ENCODE assay signal across 20 mouse cellular contexts in the genomic region with DNA sequence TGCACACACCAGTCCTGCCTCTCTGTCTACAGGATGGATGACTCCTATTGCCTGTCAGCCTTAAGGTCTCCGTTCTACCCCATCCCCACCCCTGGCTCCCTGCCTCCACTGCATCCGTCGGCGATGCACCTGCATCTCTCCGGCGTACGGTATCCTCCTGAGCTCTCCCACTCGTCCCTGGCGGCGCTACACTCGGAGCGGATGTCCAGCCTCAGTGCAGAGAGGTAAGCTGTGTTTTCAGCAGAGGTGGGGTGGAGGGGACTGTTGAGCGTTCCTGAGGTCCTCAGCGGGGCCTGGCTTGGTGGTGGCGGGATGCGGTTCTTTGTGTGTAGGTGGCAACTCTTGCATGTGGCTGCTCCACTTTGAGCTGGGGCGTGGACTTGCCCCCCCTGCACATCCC. TPM values are rescaled to one million over a fixed set of nuclear protein-coding genes. Genes with fewer than 3 reads are reported as not detected.
DNase-seq lines count a peak whose midpoint lies in the region; ATAC-seq lines count a peak whose summit lies in the region.
"Had no signal": no experiment of that assay in that cellular context is flagged by ENCODE, and none has a peak within 500 bp of the region (broad histone marks: within the 10 kb centered on the region; RNA-seq: fewer than 3 reads in every experiment).

No protein-coding gene starts in this region.

- no peak overlapping the region for H3K4me2 ChIP-seq in forebrain, embryonic 14.5 days (ENCODE audit: low read length)
- H3K4me2 ChIP-seq in hindbrain, embryonic 13.5 days, result no peak overlapping the region
- no peak overlapping the region for H3K4me2 ChIP-seq in hindbrain, embryonic 16.5 days (ENCODE audit: low read length)
- H3K4me2 ChIP-seq in neural tube, embryonic 13.5 days, result no peak overlapping the region
- H3K4me2 ChIP-seq: embryonic facial prominence, embryonic 15.5 days; heart, embryonic 11.5 days; hindbrain, embryonic 15.5 days; intestine, embryonic 15.5 days had no signal

- H3K27ac ChIP-seq in forebrain, embryonic 10.5 days, result peak overlapping the region; percentile 13; the same call in 1 of the 2 replicates
- H3K27ac ChIP-seq in forebrain, embryonic 14.5 days (ENCODE audit: low read depth, low read length), result no peak overlapping the region
- H3K27ac ChIP-seq in hindbrain, embryonic 13.5 days, result peak overlapping the region; percentile 90; the same call in 1 of the 2 replicates
- H3K27ac ChIP-seq in hindbrain, embryonic 16.5 days (ENCODE audit: low read depth, low read length), result no peak overlapping the region
- H3K27ac ChIP-seq in neural tube, embryonic 13.5 days (replicated peaks), result 0 out of 2 replicates have a peak overlapping the region, but pooled peaks have one; percentile 38
- H3K27ac ChIP-seq in embryonic facial prominence, embryonic 10.5 days (replicated peaks), result 0 out of 2 replicates have a peak overlapping the region, but pooled peaks have one; percentile 7
- H3K27ac ChIP-seq: embryonic facial prominence, embryonic 15.5 days; hindbrain, embryonic 15.5 days; intestine, embryonic 15.5 days had no signal

- ATAC-seq in forebrain, embryonic 14.5 days, result no peak
- no peak for ATAC-seq in hindbrain, embryonic 13.5 days (ENCODE audit: low FRiP score)
- ATAC-seq in hindbrain, embryonic 16.5 days, result no peak
- ATAC-seq in neural tube, embryonic 13.5 days (ENCODE audit: low read depth), result no peak
- ATAC-seq: activated CD4-positive, CD25-positive, alpha-beta regulatory T cell, adult 4 months; CD4-positive, CD25-positive, alpha-beta regulatory T cell, adult 4 months; intestine, embryonic 15.5 days had no signal

- 97% methylated on average over 17 of the region's 17 CpGs for WGBS in forebrain, embryonic 10.5 days
- 96% methylated on average over 17 of the region's 17 CpGs for WGBS in forebrain, embryonic 14.5 days
- 95% methylated on average over 17 of the region's 17 CpGs for WGBS in hindbrain, embryonic 13.5 days
- 94% methylated on average over 17 of the region's 17 CpGs for WGBS in hindbrain, embryonic 16.5 days
- 97% methylated on average over 17 of the region's 17 CpGs for WGBS in neural tube, embryonic 13.5 days
- WGBS in embryonic facial prominence, embryonic 10.5 days, result 97% methylated on average over 17 of the region's 17 CpGs

- H3K27me3 ChIP-seq in forebrain, embryonic 10.5 days (ENCODE audit: poor library complexity, severe bottlenecking), result 0 out of 2 replicates have a peak, but pooled peaks cover 4% of the 10 kb centered on the region
- H3K27me3 ChIP-seq in forebrain, embryonic 14.5 days (replicated peaks; ENCODE audit: control insufficient read depth, insufficient read depth, low read length), result no peaks in the 10 kb centered on the region
- no peaks in the 10 kb centered on the region for H3K27me3 ChIP-seq in hindbrain, embryonic 13.5 days
- no peaks in the 10 kb centered on the region for H3K27me3 ChIP-seq in hindbrain, embryonic 16.5 days (replicated peaks; ENCODE audit: control insufficient read depth, insufficient read depth, low read length)
- H3K27me3 ChIP-seq in neural tube, embryonic 13.5 days, result no peaks in the 10 kb centered on the region
- H3K27me3 ChIP-seq in embryonic facial prominence, embryonic 10.5 days (replicated peaks; ENCODE audit: low read depth, poor library complexity, severe bottlenecking), result no peaks in the 10 kb centered on the region
- H3K27me3 ChIP-seq: embryonic facial prominence, embryonic 15.5 days; hindbrain, embryonic 15.5 days; intestine, embryonic 15.5 days had no signal

- H3K4me1 ChIP-seq in forebrain, embryonic 10.5 days, result peaks cover 79% of the 10 kb centered on the region
- H3K4me1 ChIP-seq in forebrain, embryonic 14.5 days (ENCODE audit: control insufficient read depth, insufficient read depth, low read length), result peaks cover 41% of the 10 kb centered on the region
- H3K4me1 ChIP-seq in hindbrain, embryonic 13.5 days (replicated peaks), result peaks cover 56% of the 10 kb centered on the region
- peaks cover 31% of the 10 kb centered on the region for H3K4me1 ChIP-seq in hindbrain, embryonic 16.5 days (ENCODE audit: control insufficient read depth, insufficient read depth, low read depth, low read length)
- H3K4me1 ChIP-seq in neural tube, embryonic 13.5 days (replicated peaks), result peaks cover 64% of the 10 kb centered on the region
- H3K4me1 ChIP-seq in embryonic facial prominence, embryonic 10.5 days, result peaks cover 86% of the 10 kb centered on the region

- no peak overlapping the region for H3K9ac ChIP-seq in forebrain, embryonic 14.5 days (ENCODE audit: low read length)
- H3K9ac ChIP-seq in hindbrain, embryonic 13.5 days, result peak overlapping the region; percentile 43; the same call in 1 of the 2 replicates
- H3K9ac ChIP-seq in hindbrain, embryonic 16.5 days (ENCODE audit: low read depth, low read length), result no peak overlapping the region
- no peak overlapping the region for H3K9ac ChIP-seq in neural tube, embryonic 13.5 days
- H3K9ac ChIP-seq: embryonic facial prominence, embryonic 15.5 days; hindbrain, embryonic 15.5 days; intestine, embryonic 15.5 days had no signal

- H3K36me3 ChIP-seq in forebrain, embryonic 10.5 days (replicated peaks), result peaks cover 84% of the 10 kb centered on the region
- peaks cover 77% of the 10 kb centered on the region for H3K36me3 ChIP-seq in forebrain, embryonic 14.5 days (ENCODE audit: control insufficient read depth, insufficient read depth, low read length)
- H3K36me3 ChIP-seq in hindbrain, embryonic 13.5 days, result peaks cover 60% of the 10 kb centered on the region
- peaks cover 31% of the 10 kb centered on the region for H3K36me3 ChIP-seq in hindbrain, embryonic 16.5 days (ENCODE audit: control insufficient read depth, insufficient read depth, low read length)
- peaks cover 63% of the 10 kb centered on the region for H3K36me3 ChIP-seq in neural tube, embryonic 13.5 days
- peaks cover 87% of the 10 kb centered on the region for H3K36me3 ChIP-seq in embryonic facial prominence, embryonic 10.5 days (replicated peaks)

- peaks cover 12% of the 10 kb centered on the region; the same call in 1 of the 2 replicates for H3K9me3 ChIP-seq in forebrain, embryonic 10.5 days
- H3K9me3 ChIP-seq in forebrain, embryonic 14.5 days (replicated peaks; ENCODE audit: control insufficient read depth, low read length), result no peaks in the 10 kb centered on the region
- no peaks in the 10 kb centered on the region for H3K9me3 ChIP-seq in hindbrain, embryonic 13.5 days
- H3K9me3 ChIP-seq in hindbrain, embryonic 16.5 days (ENCODE audit: control insufficient read depth, low read length), result no peaks in the 10 kb centered on the region
- no peaks in the 10 kb centered on the region for H3K9me3 ChIP-seq in neural tube, embryonic 13.5 days
- H3K9me3 ChIP-seq in embryonic facial prominence, embryonic 10.5 days, result peaks cover 11% of the 10 kb centered on the region; the same call in 1 of the 2 replicates
- H3K9me3 ChIP-seq: embryonic facial prominence, embryonic 15.5 days; hindbrain, embryonic 15.5 days; intestine, embryonic 15.5 days had no signal

- no peak overlapping the region for H3K4me3 ChIP-seq in forebrain, embryonic 10.5 days
- no peak overlapping the region for H3K4me3 ChIP-seq in forebrain, embryonic 14.5 days (ENCODE audit: low read depth, low read length)
- no peak overlapping the region for H3K4me3 ChIP-seq in hindbrain, embryonic 13.5 days
- no peak overlapping the region for H3K4me3 ChIP-seq in hindbrain, embryonic 16.5 days (ENCODE audit: low read length)
- no peak overlapping the region for H3K4me3 ChIP-seq in neural tube, embryonic 13.5 days
- no peak overlapping the region for H3K4me3 ChIP-seq in embryonic facial prominence, embryonic 10.5 days
- H3K4me3 ChIP-seq: embryonic facial prominence, embryonic 15.5 days; hindbrain, embryonic 15.5 days; intestine, embryonic 15.5 days had no signal

- no peak for DNase-seq in forebrain, embryonic 10.5 days (ENCODE audit: extremely low spot score, low spot score)
- DNase-seq in forebrain, embryonic 14.5 days (ENCODE audit: low spot score), result no peak
- DNase-seq in neural tube, embryonic 10.5 days (ENCODE audit: extremely low spot score, low spot score), result no peak
- no peak for DNase-seq in embryonic facial prominence, embryonic 10.5 days (ENCODE audit: low spot score)
- DNase-seq: adrenal gland, adult 8-10 months; cerebellum, adult 18-20 months; kidney, adult 8-10 months; kidney, postnatal 10 days; lung, postnatal 4 days; right cerebral cortex, postnatal 14 days; spleen, adult 18-20 months had no signal

RNA-seq across cellular contexts. Expression of a gene that starts 21.4 kb away (rescaled TPM):
- polyA plus RNA-seq in forebrain, embryonic 10.5 days (2016; fragmentation: Nextera tagmentation; extraction: Ambion mirVana), result 154 and 158 TPM in 2 replicates
- polyA plus RNA-seq in forebrain, embryonic 14.5 days (2014; fragmentation: Nextera tagmentation; extraction: Ambion mirVana), result 33.4 and 44.1 TPM in 2 replicates
- polyA plus RNA-seq in hindbrain, embryonic 13.5 days (2015; fragmentation: Nextera tagmentation; extraction: Ambion mirVana), result 23.1 and 24.5 TPM in 2 replicates
- polyA plus RNA-seq in hindbrain, embryonic 16.5 days (2015; fragmentation: Nextera tagmentation; extraction: Ambion mirVana), result 20.6 and 22.0 TPM in 2 replicates
- polyA plus RNA-seq in neural tube, embryonic 13.5 days (2015; fragmentation: Nextera tagmentation; extraction: Ambion mirVana), result 20.1 and 21.5 TPM in 2 replicates
- polyA plus RNA-seq in embryonic facial prominence, embryonic 10.5 days (2016; fragmentation: Nextera tagmentation; extraction: Ambion mirVana), result 156 TPM in 2 replicates

Comparison
In these comparisons a context has a peak if more than half of its experiments do, and no peak if none do; other contexts are left out.
1. H3K27ac ChIP-seq: peak in forebrain, embryonic 10.5 days (single experiment), hindbrain, embryonic 13.5 days (single experiment), neural tube, embryonic 13.5 days (single experiment) and embryonic facial prominence, embryonic 10.5 days (single experiment); none in forebrain, embryonic 14.5 days (single experiment) and hindbrain, embryonic 16.5 days (single experiment).